Mouse (Mus musculus) right cerebral cortex, postnatal 14 days (tissue): ENCODE measurements around the gene Olfr195.
"Not testable (repeated sequence)": the region's sequence is repeated elsewhere in the genome, so short reads cannot be mapped to it uniquely, and the experiment has no call there.

Source experiments
- DNase-seq: peaks from one replicate; pipeline ENCODE4 v3.0.0; 2022

Gene Olfr195

DNA sequence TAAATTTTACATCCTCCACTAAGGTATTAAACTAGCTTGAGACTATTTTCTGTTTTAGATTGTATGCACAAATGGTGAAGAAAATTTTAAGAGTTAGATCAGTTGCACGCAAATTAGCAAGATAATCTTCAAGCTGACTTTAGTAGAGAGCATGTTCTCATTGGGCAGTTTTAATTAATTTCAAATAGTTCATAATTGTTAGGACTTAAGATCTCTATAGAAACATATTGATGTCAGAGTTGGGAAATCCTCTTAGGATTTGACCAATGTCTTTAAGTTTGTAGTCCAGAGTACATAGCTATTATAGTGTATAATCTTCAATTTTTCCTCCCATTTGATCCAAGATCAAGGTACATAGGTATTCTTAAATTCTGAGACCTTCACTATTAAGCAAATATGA, at the start of gene Olfr195:
Gene Olfr195, plus strand, starts transcription at position 301 of the 400 bp plus-strand sequence.
- no peak for DNase-seq

DNA sequence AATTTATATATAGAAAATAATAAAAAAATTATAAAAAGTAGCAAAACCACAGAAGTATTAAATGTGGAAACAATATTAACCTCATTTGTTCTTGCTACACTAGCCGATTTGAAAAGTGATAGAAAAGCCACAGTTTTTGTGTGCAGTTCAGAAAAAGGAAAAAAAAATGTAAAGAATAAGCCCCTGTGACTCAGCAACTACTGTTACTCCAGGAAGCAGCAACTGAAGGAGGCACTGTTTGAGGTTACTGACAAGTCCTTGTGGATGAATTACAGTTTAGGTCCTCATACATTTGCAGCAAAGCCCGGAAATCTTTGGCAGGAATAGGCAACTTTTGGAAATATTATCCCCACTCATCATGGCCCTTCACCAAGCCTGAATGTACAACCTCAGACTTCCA, 41.5 kb upstream of the Olfr195 start:
- no peak for DNase-seq

DNA sequence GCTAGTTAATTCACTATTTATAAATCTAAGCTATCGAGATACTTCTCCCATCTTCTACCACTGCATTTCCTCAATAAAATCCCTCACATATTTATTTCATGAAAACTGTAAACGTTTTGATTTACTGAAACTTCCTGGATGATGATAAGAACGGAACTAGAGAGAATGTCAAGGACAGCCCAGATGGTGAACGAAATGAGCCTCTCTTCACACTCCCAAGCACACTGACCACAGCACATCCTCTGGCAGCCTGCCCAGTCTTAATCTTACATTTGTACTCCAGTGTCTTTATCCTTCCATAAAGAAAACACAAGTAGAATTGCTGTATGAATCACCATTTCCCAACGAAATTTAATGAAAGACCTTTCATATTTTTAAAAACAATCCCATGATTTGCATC, 38.3 kb upstream of the Olfr195 start:
- not testable (repeated sequence) for DNase-seq

DNA sequence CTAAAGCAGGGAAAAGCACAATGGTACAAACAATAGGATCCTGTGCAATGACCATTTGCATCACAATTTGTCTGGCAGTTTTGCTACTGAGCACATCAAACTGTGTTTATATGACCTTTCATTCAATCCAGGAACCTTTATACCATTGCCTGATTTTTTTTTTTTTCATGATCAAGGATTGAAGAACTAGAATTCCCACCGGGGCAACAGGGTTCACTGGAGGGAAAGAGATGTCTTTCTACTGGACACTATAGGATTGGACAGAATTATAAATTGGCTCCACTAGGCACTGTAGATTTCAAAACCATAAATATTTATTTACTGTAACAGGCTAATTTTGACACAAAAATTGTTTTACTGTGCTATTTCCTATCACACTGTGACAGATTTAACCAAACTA, 35.1 kb upstream of the Olfr195 start, which contains the start of gene Olfr193:
Gene Olfr193, minus strand, starts transcription at position 101 of the 400 bp plus-strand sequence.
- no peak for DNase-seq

DNA sequence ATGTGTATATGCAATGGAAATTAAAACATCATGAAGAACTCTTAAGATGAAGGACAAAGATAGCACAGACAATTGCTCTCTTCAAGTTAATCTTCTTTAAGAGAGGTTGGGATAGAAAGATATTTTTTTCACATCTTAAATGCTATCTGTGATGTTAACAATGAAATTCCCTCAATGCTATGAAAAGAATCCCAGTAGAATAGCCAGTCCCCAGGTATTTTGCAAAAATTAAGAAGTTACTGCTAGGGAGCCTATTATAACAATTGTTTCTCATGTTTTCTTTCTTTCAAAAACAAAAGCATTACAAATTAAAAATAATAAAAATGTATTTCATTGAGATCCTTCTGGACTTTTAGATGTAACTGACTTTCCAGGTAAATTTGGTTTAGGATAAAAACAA, 25.9 kb upstream of the Olfr195 start, which contains the start of gene Olfr194:
Gene Olfr194, minus strand, starts transcription at position 101 of the 400 bp plus-strand sequence.
- DNase-seq, result no peak

DNA sequence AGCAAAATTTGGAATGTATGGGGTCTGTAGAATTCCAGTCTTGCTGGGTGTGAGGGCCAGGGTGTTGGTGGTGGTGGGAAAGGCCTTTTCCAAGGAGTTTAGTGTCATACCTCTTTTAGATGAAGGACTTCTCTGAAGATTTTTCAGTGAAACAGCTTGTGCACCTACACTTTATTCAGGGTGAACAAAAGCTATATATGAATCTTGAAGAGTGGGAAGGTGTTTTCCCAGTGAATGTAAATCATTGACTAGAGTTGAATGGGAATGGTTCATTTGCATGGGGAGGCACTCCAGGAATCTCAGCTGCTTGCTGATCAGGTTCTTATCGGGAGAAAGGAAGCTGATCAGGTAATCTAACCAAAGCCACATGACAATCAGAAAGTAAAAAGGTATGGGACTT, 16.1 kb upstream of the Olfr195 start:
- no peak for DNase-seq

DNA sequence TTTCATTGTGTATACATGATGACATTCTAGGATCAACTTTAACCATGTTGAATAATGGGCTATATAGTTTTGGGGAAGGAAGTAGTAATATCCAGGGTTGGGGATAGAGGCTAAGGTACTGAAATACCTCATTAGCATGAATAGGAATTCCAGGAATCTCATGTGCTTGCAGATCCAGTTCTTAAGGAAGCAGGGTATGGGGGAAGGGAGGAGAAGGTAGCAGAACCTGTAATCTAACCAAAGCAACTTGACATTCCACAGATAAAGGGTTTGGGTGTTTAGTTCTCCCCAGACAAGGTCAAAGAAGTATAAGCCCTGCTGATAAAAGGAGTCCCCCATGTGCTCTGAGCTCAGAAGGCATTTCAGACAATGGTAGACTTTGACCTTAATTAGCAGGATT, 5.7 kb upstream of the Olfr195 start:
- no peak for DNase-seq

DNA sequence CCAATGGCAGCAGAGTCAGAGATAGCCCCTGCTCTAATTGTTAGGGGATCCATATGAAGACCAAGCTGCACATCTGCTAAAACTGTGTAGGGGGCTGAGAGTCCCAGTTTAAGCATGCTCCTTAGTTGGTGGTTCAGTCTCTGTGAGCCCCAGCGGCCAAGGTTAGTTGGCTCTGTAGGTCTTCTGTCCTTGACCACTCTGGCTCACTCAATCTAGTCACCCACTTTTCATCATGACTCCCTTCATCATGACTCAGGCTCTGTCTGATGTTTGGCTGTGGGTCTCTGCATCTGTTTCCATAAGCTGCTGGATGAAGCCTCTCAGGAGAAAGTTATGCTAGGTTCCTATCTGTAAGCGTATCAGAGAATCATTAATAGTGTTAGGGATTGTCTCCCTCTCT, 5.2 kb downstream of the Olfr195 start:
- no peak for DNase-seq

DNA sequence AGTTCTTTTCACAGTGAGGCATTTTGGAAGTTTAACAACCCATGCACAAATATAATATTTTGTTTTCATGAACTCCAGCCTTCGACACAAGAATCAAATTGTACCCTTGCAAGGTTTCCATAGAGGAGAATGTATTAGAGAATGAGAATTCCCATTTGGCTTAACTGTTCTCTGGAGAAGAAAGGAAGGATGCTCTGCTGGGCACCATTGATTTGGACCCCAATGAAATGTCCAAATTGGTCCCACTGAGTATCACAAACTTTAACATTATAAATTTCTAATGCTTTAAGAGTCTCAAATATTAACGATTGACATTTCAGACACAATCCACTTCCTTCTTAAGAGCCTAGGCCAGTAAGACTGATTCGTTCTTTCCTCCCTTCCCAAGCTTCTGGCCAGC, 23.5 kb downstream of the Olfr195 start, which contains the start of gene Olfr196:
Gene Olfr196, minus strand, starts transcription at position 101 of the 400 bp plus-strand sequence.
- no peak for DNase-seq
